In the genomic region with DNA sequence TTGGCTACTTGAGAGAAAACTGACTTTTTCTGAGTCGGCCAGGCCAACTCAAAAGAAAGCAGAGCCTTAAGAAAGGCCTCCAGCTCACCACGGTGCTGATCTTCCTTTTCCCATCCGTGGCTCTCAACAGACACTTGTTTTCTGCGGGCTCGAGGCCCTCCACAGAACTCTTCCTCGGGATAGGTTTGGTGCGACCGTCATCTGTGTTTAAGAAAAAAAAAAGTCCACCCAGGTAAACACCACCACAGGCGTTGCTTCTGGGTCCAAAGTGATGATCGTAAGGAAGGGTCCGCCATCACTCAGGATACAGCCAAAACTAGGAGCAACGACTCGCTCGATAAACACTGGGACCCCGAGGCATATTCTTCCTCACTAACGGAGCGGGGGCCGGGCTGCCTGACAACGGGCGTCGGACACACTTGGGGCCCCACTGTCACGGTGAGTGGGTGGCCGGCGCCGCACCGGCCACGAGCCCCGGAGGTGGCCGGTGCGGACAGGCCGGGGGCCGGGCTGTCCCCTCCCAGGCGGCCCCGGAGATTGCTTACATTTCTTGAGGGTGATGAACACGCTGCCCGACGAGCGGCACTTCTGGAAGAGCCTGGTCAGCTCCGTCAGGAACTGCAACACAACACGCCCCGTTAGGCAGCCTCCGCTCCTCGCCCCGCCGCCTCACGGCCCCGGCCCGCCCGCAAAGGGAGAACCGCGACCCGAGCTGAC, we compare ENCODE assay signal across 8 mouse cellular contexts. TPM values are rescaled to one million over a fixed set of nuclear protein-coding genes. Genes with fewer than 3 reads are reported as not detected.
DNase-seq lines count a peak whose midpoint lies in the region; ATAC-seq and TF ChIP-seq lines count a peak whose summit lies in the region.

No protein-coding gene starts in this region.

- peak overlapping the region; percentile 100 for H3K4me3 ChIP-seq in heart, embryonic 16.5 days (ENCODE audit: low read length)
- peak overlapping the region; percentile 95 for H3K4me3 ChIP-seq in ES-Bruce4 (ENCODE audit: low read depth, low read length)
- H3K4me3 ChIP-seq in forebrain, embryonic 11.5 days (ENCODE audit: low read depth, low read length), result peak overlapping the region; percentile 90
- H3K4me3 ChIP-seq in liver, embryonic 15.5 days (replicated peaks), result peak overlapping the region; percentile 95

- no peak for DNase-seq in heart, adult 9 months (ENCODE audit: low spot score in 2 of 2)
- DNase-seq in forebrain, embryonic 11.5 days (ENCODE audit: low spot score), result no peak
- no peak for DNase-seq in urinary bladder, postnatal 14 days (ENCODE audit: low spot score)
- no peak for DNase-seq in layer of hippocampus, adult 11-12 months (ENCODE audit: low spot score)
- no peak for DNase-seq in left cerebral cortex, adult 11 months (ENCODE audit: low spot score)

- H3K9ac ChIP-seq in heart, embryonic 16.5 days (ENCODE audit: low read length), result peak overlapping the region; percentile 99
- peak overlapping the region; percentile 90 for H3K9ac ChIP-seq in ES-Bruce4 (ENCODE audit: low read depth, poor library complexity, severe bottlenecking)
- H3K9ac ChIP-seq in forebrain, embryonic 11.5 days (ENCODE audit: low read length), result peak overlapping the region; percentile 92
- peak overlapping the region; percentile 97 for H3K9ac ChIP-seq in liver, embryonic 15.5 days

- no peak for TF ChIP-seq CTCF in ES-Bruce4 (IDR thresholded peaks at IDR 0.05; ENCODE audit: low read depth, low read length)

- TF ChIP-seq EP300 in ES-Bruce4 (IDR thresholded peaks at IDR 0.05; ENCODE audit: insufficient read depth, low read depth, low read length), result no peak

- peak overlapping the region; percentile 92 for H3K4me2 ChIP-seq in heart, embryonic 16.5 days (ENCODE audit: low read depth, low read length)
- peak overlapping the region; percentile 92 for H3K4me2 ChIP-seq in forebrain, embryonic 11.5 days (ENCODE audit: low read depth, low read length, severe bottlenecking)
- H3K4me2 ChIP-seq in liver, embryonic 15.5 days, result peak overlapping the region; percentile 81

- H3K27ac ChIP-seq in heart, embryonic 16.5 days (ENCODE audit: low read length), result peak overlapping the region; percentile 87
- H3K27ac ChIP-seq in ES-Bruce4 (ENCODE audit: insufficient read depth, low read length), result no peak overlapping the region
- no peak overlapping the region for H3K27ac ChIP-seq in forebrain, embryonic 11.5 days (ENCODE audit: low read depth, low read length)
- peak overlapping the region; percentile 91 for H3K27ac ChIP-seq in liver, embryonic 15.5 days (replicated peaks)

- H3K9me3 ChIP-seq in heart, embryonic 16.5 days (replicated peaks; ENCODE audit: control insufficient read depth, low read length), result no peaks in the 10 kb centered on the region
- H3K9me3 ChIP-seq in ES-Bruce4 (replicated peaks; ENCODE audit: control insufficient read depth, insufficient read depth, low read length, poor library complexity, severe bottlenecking), result no peaks in the 10 kb centered on the region
- no peaks in the 10 kb centered on the region for H3K9me3 ChIP-seq in forebrain, embryonic 11.5 days (ENCODE audit: control insufficient read depth, low read length)
- H3K9me3 ChIP-seq in liver, embryonic 15.5 days (replicated peaks), result no peaks in the 10 kb centered on the region

- H3K4me1 ChIP-seq in heart, embryonic 16.5 days (ENCODE audit: control insufficient read depth, insufficient read depth, low read length), result peaks cover 12% of the 10 kb centered on the region
- H3K4me1 ChIP-seq in ES-Bruce4 (ENCODE audit: control insufficient read depth, insufficient read depth, low read length), result peaks cover 2% of the 10 kb centered on the region
- peaks cover 6% of the 10 kb centered on the region for H3K4me1 ChIP-seq in forebrain, embryonic 11.5 days (replicated peaks; ENCODE audit: control insufficient read depth, insufficient read depth, low read length)
- peaks cover 38% of the 10 kb centered on the region for H3K4me1 ChIP-seq in liver, embryonic 15.5 days (replicated peaks)

- peaks cover 26% of the 10 kb centered on the region for H3K36me3 ChIP-seq in heart, embryonic 16.5 days (ENCODE audit: control insufficient read depth, insufficient read depth)
- peaks cover 17% of the 10 kb centered on the region for H3K36me3 ChIP-seq in ES-Bruce4 (ENCODE audit: control insufficient read depth, insufficient read depth, low read length, poor library complexity, severe bottlenecking)
- H3K36me3 ChIP-seq in forebrain, embryonic 11.5 days (ENCODE audit: control insufficient read depth, insufficient read depth, low read length), result no peaks in the 10 kb centered on the region; the same call in 1 of the 2 replicates
- H3K36me3 ChIP-seq in liver, embryonic 15.5 days (replicated peaks), result peaks cover 33% of the 10 kb centered on the region

- 2% methylated on average over 52 of the region's 52 CpGs for WGBS in heart, embryonic 16.5 days
- 3% methylated on average over 51 of the region's 52 CpGs for WGBS in forebrain, embryonic 11.5 days
- WGBS in liver, embryonic 15.5 days (ENCODE audit: insufficient replicate concordance), result 1% methylated on average over 52 of the region's 52 CpGs

- H3K27me3 ChIP-seq in heart, embryonic 16.5 days (ENCODE audit: control insufficient read depth, insufficient read depth, low read length), result no peaks in the 10 kb centered on the region
- no peaks in the 10 kb centered on the region for H3K27me3 ChIP-seq in ES-Bruce4 (ENCODE audit: control insufficient read depth, insufficient read depth, low read length, poor library complexity, severe bottlenecking)
- no peaks in the 10 kb centered on the region for H3K27me3 ChIP-seq in forebrain, embryonic 11.5 days (ENCODE audit: control insufficient read depth, insufficient read depth, low read length)
- no peaks in the 10 kb centered on the region for H3K27me3 ChIP-seq in liver, embryonic 15.5 days

- TF ChIP-seq POLR2A in ES-Bruce4 (IDR thresholded peaks at IDR 0.05; ENCODE audit: insufficient read depth, low read length), result no peak

- peak; percentile 46; the same call in 1 of the 2 replicates for ATAC-seq in heart, embryonic 16.5 days (replicated peaks; ENCODE audit: extremely low read depth, insufficient read depth, low FRiP score)
- ATAC-seq in forebrain, embryonic 11.5 days (replicated peaks; ENCODE audit: low FRiP score), result peak; percentile 73
- peak; percentile 63 for ATAC-seq in liver, embryonic 15.5 days (ENCODE audit: insufficient read depth)

RNA-seq across cellular contexts. Expression of gene Srp14, which starts 0.5 kb away (rescaled TPM):
- polyA plus RNA-seq in heart, embryonic 16.5 days (2015; fragmentation: Nextera tagmentation; extraction: Ambion mirVana), result 197 and 220 TPM in 2 replicates
- polyA plus RNA-seq in ES-Bruce4 (2011; ENCODE audit: insufficient read depth, insufficient read length, low read depth, missing spikeins), result 126 and 142 TPM in 2 replicates
- 239 and 257 TPM in 2 replicates for polyA plus RNA-seq in forebrain, embryonic 11.5 days (2014; fragmentation: Nextera tagmentation; extraction: Ambion mirVana)
- polyA plus RNA-seq in liver, embryonic 15.5 days (2015; fragmentation: Nextera tagmentation; extraction: Ambion mirVana), result 91.1 and 96.9 TPM in 2 replicates

Comparison
In these comparisons a context has a peak if more than half of its experiments do, and no peak if none do; other contexts are left out.
1. H3K27ac ChIP-seq: peak in heart, embryonic 16.5 days (single experiment) and liver, embryonic 15.5 days (single experiment); none in ES-Bruce4 (single experiment) and forebrain, embryonic 11.5 days (single experiment).
2. Peak in every context shown above with its lines, with median percentiles within 50 percentile points of each other: ATAC-seq, H3K4me2 ChIP-seq, H3K4me3 ChIP-seq and H3K9ac ChIP-seq.